Mouse (Mus musculus): ENCODE data around the gene Unc13c. TPM values are rescaled to one million over a fixed set of nuclear protein-coding genes. Genes with fewer than 3 reads are reported as not detected.

Unc13c gene
- polyA plus RNA-seq, 1 experiment from 2014 or later, result 0.17 TPM

- no peak overlapping the region for H3K4me3 ChIP-seq (ENCODE audit: low read depth, low read length)
- WGBS, result 70% methylated on average over 5 of the region's 5 CpGs
- H3K9ac ChIP-seq (replicated peaks; ENCODE audit: low read length), result no peak overlapping the region
- H3K4me2 ChIP-seq (ENCODE audit: low read depth, low read length), result no peak overlapping the region
- no peaks in the 10 kb centered on the region for H3K36me3 ChIP-seq (replicated peaks; ENCODE audit: control insufficient read depth, insufficient read depth, low read depth, low read length)
- H3K27me3 ChIP-seq (ENCODE audit: control insufficient read depth, insufficient read depth, low read length), result no peaks in the 10 kb centered on the region
- no peaks in the 10 kb centered on the region for H3K9me3 ChIP-seq (replicated peaks; ENCODE audit: control insufficient read depth, low read length)
- H3K27ac ChIP-seq (replicated peaks; ENCODE audit: low read depth, low read length), result no peak overlapping the region
- H3K4me1 ChIP-seq (ENCODE audit: control insufficient read depth, insufficient read depth, low read length), result no peaks in the 10 kb centered on the region
- no peak for DNase-seq (ENCODE audit: low spot score)
- ATAC-seq (replicated peaks; ENCODE audit: insufficient number of reproducible peaks, low FRiP score, low TSS enrichment, low read depth), result no peak
These were observed 408.7 kb downstream of the Unc13c start for GRCm38 (mm10) chr9:73560037-73560436.

DNA sequence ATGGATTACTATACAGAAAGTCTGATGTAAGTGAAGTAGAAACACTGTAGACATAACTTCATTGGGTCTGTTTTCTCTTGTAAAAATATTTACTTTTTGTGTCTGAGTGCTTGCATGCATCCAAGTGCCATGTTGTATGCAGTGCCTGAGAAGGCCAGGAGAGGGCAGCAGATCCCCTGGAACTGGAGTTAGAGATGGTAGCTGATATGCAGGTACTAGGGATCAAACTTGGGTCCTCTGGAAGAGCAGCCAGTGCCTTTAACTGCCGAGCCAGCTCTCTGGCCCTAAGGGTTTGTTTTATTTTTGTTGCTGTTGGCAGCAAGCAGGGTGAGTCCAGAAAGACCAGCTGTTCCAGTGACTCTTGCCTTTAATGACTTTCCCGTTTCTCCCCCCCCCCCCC, 411.0 kb downstream of the Unc13c start:
- Histone ChIP-seq H3K9me3 (replicated peaks; ENCODE audit: control insufficient read depth, low read length) (no peaks in the 10 kb centered on the region), H3K27me3 (ENCODE audit: control insufficient read depth, insufficient read depth, low read length) (no peaks in the 10 kb centered on the region), H3K36me3 (replicated peaks; ENCODE audit: control insufficient read depth, insufficient read depth, low read depth, low read length) (no peaks in the 10 kb centered on the region), H3K27ac (replicated peaks; ENCODE audit: low read depth, low read length) (no peak overlapping the region), H3K4me3 (ENCODE audit: low read depth, low read length) (no peak overlapping the region), H3K9ac (replicated peaks; ENCODE audit: low read length) (no peak overlapping the region), H3K4me2 (ENCODE audit: low read depth, low read length) (no peak overlapping the region), H3K4me1 (ENCODE audit: control insufficient read depth, insufficient read depth, low read length) (no peaks in the 10 kb centered on the region)
- DNase-seq (ENCODE audit: low spot score), result peak; percentile 59
- ATAC-seq (replicated peaks; ENCODE audit: insufficient number of reproducible peaks, low FRiP score, low TSS enrichment, low read depth), result no peak
- WGBS, result 70% methylated on average over 2 of the region's 2 CpGs

DNA sequence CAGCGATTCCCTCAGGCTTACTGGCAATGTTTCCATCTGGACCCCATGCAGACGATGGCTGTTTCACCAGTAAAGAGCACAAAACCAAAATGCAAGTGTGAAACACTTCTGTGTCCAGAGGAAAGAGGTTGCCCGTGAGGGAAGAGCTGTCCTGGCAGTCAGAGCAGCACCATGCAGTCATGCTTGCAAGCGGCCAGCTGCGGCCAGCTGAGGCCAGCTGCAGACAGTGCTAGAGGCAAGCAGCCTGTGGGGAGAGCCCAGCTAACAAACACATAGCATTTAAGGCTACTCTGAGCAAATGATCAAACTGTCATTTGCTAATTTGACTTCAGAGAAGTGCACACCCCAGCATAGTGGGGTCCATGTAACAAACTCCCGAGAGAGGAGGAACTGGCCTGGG, 413.4 kb downstream of the Unc13c start:
- H3K4me3 ChIP-seq (ENCODE audit: low read depth, low read length), result no peak overlapping the region
- no peak for ATAC-seq (replicated peaks; ENCODE audit: insufficient number of reproducible peaks, low FRiP score, low TSS enrichment, low read depth)
- H3K36me3 ChIP-seq (replicated peaks; ENCODE audit: control insufficient read depth, insufficient read depth, low read depth, low read length), result no peaks in the 10 kb centered on the region
- no peaks in the 10 kb centered on the region for H3K9me3 ChIP-seq (replicated peaks; ENCODE audit: control insufficient read depth, low read length)
- H3K9ac ChIP-seq (replicated peaks; ENCODE audit: low read length), result no peak overlapping the region
- H3K4me2 ChIP-seq (ENCODE audit: low read depth, low read length), result no peak overlapping the region
- no peak overlapping the region for H3K27ac ChIP-seq (replicated peaks; ENCODE audit: low read depth, low read length)
- no peaks in the 10 kb centered on the region for H3K27me3 ChIP-seq (ENCODE audit: control insufficient read depth, insufficient read depth, low read length)
- no peaks in the 10 kb centered on the region for H3K4me1 ChIP-seq (ENCODE audit: control insufficient read depth, insufficient read depth, low read length)
- no peak for DNase-seq (ENCODE audit: low spot score)
- WGBS, result 75% methylated on average over 6 of the region's 6 CpGs

GRCm38 (mm10) chr9:73472568-73472967, 496.2 kb downstream of the Unc13c start:
- H3K27ac ChIP-seq (replicated peaks; ENCODE audit: low read depth, low read length), result no peak overlapping the region
- DNase-seq (ENCODE audit: low spot score), result no peak
- H3K4me3 ChIP-seq (ENCODE audit: low read depth, low read length), result no peak overlapping the region
- WGBS, result 65% methylated on average over 3 of the region's 3 CpGs
- no peaks in the 10 kb centered on the region for H3K9me3 ChIP-seq (replicated peaks; ENCODE audit: control insufficient read depth, low read length)
- ATAC-seq (replicated peaks; ENCODE audit: insufficient number of reproducible peaks, low FRiP score, low TSS enrichment, low read depth), result no peak
- H3K27me3 ChIP-seq (ENCODE audit: control insufficient read depth, insufficient read depth, low read length), result no peaks in the 10 kb centered on the region
- H3K4me2 ChIP-seq (ENCODE audit: low read depth, low read length), result no peak overlapping the region
- H3K9ac ChIP-seq (replicated peaks; ENCODE audit: low read length), result no peak overlapping the region
- H3K36me3 ChIP-seq (replicated peaks; ENCODE audit: control insufficient read depth, insufficient read depth, low read depth, low read length), result no peaks in the 10 kb centered on the region
- no peaks in the 10 kb centered on the region for H3K4me1 ChIP-seq (ENCODE audit: control insufficient read depth, insufficient read depth, low read length)

GRCm38 (mm10) chr9:73462027-73462426, 506.7 kb downstream of the Unc13c start:
- Histone ChIP-seq H3K27me3 (ENCODE audit: control insufficient read depth, insufficient read depth, low read length) (no peaks in the 10 kb centered on the region), H3K4me1 (ENCODE audit: control insufficient read depth, insufficient read depth, low read length) (no peaks in the 10 kb centered on the region), H3K4me2 (ENCODE audit: low read depth, low read length) (no peak overlapping the region), H3K9me3 (replicated peaks; ENCODE audit: control insufficient read depth, low read length) (no peaks in the 10 kb centered on the region), H3K4me3 (ENCODE audit: low read depth, low read length) (no peak overlapping the region), H3K27ac (replicated peaks; ENCODE audit: low read depth, low read length) (no peak overlapping the region), H3K9ac (replicated peaks; ENCODE audit: low read length) (no peak overlapping the region), H3K36me3 (replicated peaks; ENCODE audit: control insufficient read depth, insufficient read depth, low read depth, low read length) (no peaks in the 10 kb centered on the region)
- 93% methylated on average over 2 of the region's 2 CpGs for WGBS
- ATAC-seq (replicated peaks; ENCODE audit: insufficient number of reproducible peaks, low FRiP score, low TSS enrichment, low read depth) (no peak), DNase-seq (ENCODE audit: low spot score) (no peak)

DNA sequence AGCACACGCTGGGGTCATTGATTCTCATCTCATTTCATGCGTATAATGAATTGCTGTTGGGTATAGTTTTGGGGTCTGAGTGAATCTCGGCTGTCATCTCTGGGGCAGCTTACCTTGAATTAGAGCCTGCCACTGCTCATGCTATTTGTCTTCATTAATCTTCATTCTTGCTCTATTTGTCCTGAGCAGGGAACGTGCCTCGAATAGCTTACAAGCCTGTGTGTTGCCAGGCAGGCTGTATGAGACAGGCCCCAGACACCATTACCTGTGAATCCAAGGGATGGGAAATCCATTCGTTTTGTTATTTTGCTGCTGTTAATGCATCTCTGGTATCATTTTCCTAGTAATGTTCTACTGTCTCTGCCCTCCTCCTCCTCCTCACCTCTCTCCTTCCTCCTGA, 518.8 kb downstream of the Unc13c start:
- no peaks in the 10 kb centered on the region for H3K27me3 ChIP-seq (ENCODE audit: control insufficient read depth, insufficient read depth, low read length)
- no peaks in the 10 kb centered on the region for H3K4me1 ChIP-seq (ENCODE audit: control insufficient read depth, insufficient read depth, low read length)
- ATAC-seq (replicated peaks; ENCODE audit: insufficient number of reproducible peaks, low FRiP score, low TSS enrichment, low read depth) (no peak), DNase-seq (ENCODE audit: low spot score) (no peak)
- no peak overlapping the region for H3K4me2 ChIP-seq (ENCODE audit: low read depth, low read length)
- H3K36me3 ChIP-seq (replicated peaks; ENCODE audit: control insufficient read depth, insufficient read depth, low read depth, low read length), result no peaks in the 10 kb centered on the region
- H3K9me3 ChIP-seq (replicated peaks; ENCODE audit: control insufficient read depth, low read length), result no peaks in the 10 kb centered on the region
- no peak overlapping the region for H3K9ac ChIP-seq (replicated peaks; ENCODE audit: low read length)
- no peak overlapping the region for H3K27ac ChIP-seq (replicated peaks; ENCODE audit: low read depth, low read length)
- 80% methylated on average over 6 of the region's 6 CpGs for WGBS
- no peak overlapping the region for H3K4me3 ChIP-seq (ENCODE audit: low read depth, low read length)

GRCm38 (mm10) chr9:73449216-73449615, 519.5 kb downstream of the Unc13c start:
- Histone ChIP-seq H3K9ac (replicated peaks; ENCODE audit: low read length) (no peak overlapping the region), H3K27ac (replicated peaks; ENCODE audit: low read depth, low read length) (no peak overlapping the region), H3K27me3 (ENCODE audit: control insufficient read depth, insufficient read depth, low read length) (no peaks in the 10 kb centered on the region), H3K4me3 (ENCODE audit: low read depth, low read length) (no peak overlapping the region), H3K9me3 (replicated peaks; ENCODE audit: control insufficient read depth, low read length) (no peaks in the 10 kb centered on the region), H3K4me1 (ENCODE audit: control insufficient read depth, insufficient read depth, low read length) (no peaks in the 10 kb centered on the region), H3K36me3 (replicated peaks; ENCODE audit: control insufficient read depth, insufficient read depth, low read depth, low read length) (no peaks in the 10 kb centered on the region), H3K4me2 (ENCODE audit: low read depth, low read length) (no peak overlapping the region)
- DNase-seq (ENCODE audit: low spot score), result no peak
- no peak for ATAC-seq (replicated peaks; ENCODE audit: insufficient number of reproducible peaks, low FRiP score, low TSS enrichment, low read depth)

DNA sequence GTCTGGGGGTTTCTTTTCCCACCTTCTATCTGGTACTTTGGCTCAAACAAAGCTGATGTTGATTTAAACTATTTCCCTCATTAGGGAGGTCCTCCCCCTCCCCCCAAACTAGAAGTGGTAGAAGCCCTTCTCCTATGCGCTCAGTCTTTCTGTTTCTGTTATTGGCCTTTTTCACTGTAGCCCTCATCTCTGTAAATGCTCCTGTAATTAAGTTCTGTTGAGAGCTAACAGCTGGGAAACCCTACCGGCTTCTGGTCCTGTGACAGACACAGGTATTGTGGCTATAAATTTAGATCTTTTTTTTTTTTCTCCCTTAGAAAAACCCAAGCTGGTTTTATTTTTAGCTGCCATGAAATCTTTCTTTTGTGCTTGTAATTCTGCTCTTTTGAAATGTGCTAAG, 536.8 kb downstream of the Unc13c start:
- H3K4me2 ChIP-seq (ENCODE audit: low read depth, low read length), result no peak overlapping the region
- H3K9me3 ChIP-seq (replicated peaks; ENCODE audit: control insufficient read depth, low read length), result no peaks in the 10 kb centered on the region
- H3K27ac ChIP-seq (replicated peaks; ENCODE audit: low read depth, low read length), result no peak overlapping the region
- ATAC-seq (replicated peaks; ENCODE audit: insufficient number of reproducible peaks, low FRiP score, low TSS enrichment, low read depth) (no peak), DNase-seq (ENCODE audit: low spot score) (no peak)
- 62% methylated on average over 2 of the region's 2 CpGs for WGBS
- H3K27me3 ChIP-seq (ENCODE audit: control insufficient read depth, insufficient read depth, low read length), result no peaks in the 10 kb centered on the region
- H3K9ac ChIP-seq (replicated peaks; ENCODE audit: low read length), result no peak overlapping the region
- H3K4me1 ChIP-seq (ENCODE audit: control insufficient read depth, insufficient read depth, low read length), result no peaks in the 10 kb centered on the region
- no peaks in the 10 kb centered on the region for H3K36me3 ChIP-seq (replicated peaks; ENCODE audit: control insufficient read depth, insufficient read depth, low read depth, low read length)
- no peak overlapping the region for H3K4me3 ChIP-seq (ENCODE audit: low read depth, low read length)

All from embryonic facial prominence, embryonic 11.5 days (tissue).